Mouse (Mus musculus): ENCODE measurements around the gene Hoxa3. TPM values are rescaled to one million over a fixed set of nuclear protein-coding genes. Genes with fewer than 3 reads are reported as not detected.

The Hoxa3 gene
- polyA plus RNA-seq, 1 experiment from 2014 or later, result 8.9 TPM

Other genes starting within 250 kb of the Hoxa3 start
- gene Skap2, start 200.8 kb downstream of the Hoxa3 start, polyA plus RNA-seq (2014; fragmentation: Illumina TruSeq; extraction: RNeasy Lipid Tissue Mini Kit (QIAGEN cat#74804); ENCODE audit: low read depth, low replicate concordance), result 39.8 TPM
- gene Hoxa1, start 55.0 kb downstream of the Hoxa3 start, polyA plus RNA-seq (2014; fragmentation: Illumina TruSeq; extraction: RNeasy Lipid Tissue Mini Kit (QIAGEN cat#74804); ENCODE audit: low read depth, low replicate concordance), result 1.3 TPM
- gene Hoxa2, start 48.5 kb downstream of the Hoxa3 start, polyA plus RNA-seq (2014; fragmentation: Illumina TruSeq; extraction: RNeasy Lipid Tissue Mini Kit (QIAGEN cat#74804); ENCODE audit: low read depth, low replicate concordance), result 2.7 TPM
- gene 5730596B20Rik, start 35.8 kb downstream of the Hoxa3 start, polyA plus RNA-seq (2014; fragmentation: Illumina TruSeq; extraction: RNeasy Lipid Tissue Mini Kit (QIAGEN cat#74804); ENCODE audit: low read depth, low replicate concordance), result 0.84 TPM
- gene Hoxa4, start 21.6 kb downstream of the Hoxa3 start, polyA plus RNA-seq (2014; fragmentation: Illumina TruSeq; extraction: RNeasy Lipid Tissue Mini Kit (QIAGEN cat#74804); ENCODE audit: low read depth, low replicate concordance), result 4.5 TPM
- gene Hoxa5, start 8.7 kb downstream of the Hoxa3 start, polyA plus RNA-seq (2014; fragmentation: Illumina TruSeq; extraction: RNeasy Lipid Tissue Mini Kit (QIAGEN cat#74804); ENCODE audit: low read depth, low replicate concordance), result 11.7 TPM
- 5.7 TPM for gene Hoxa6, start 4.6 kb downstream of the Hoxa3 start, polyA plus RNA-seq (2014; fragmentation: Illumina TruSeq; extraction: RNeasy Lipid Tissue Mini Kit (QIAGEN cat#74804); ENCODE audit: low read depth, low replicate concordance)
- 1.7 TPM for gene Gm28308, start within 50 bp of the Hoxa3 start, polyA plus RNA-seq (2014; fragmentation: Illumina TruSeq; extraction: RNeasy Lipid Tissue Mini Kit (QIAGEN cat#74804); ENCODE audit: low read depth, low replicate concordance)
- 20.0 TPM for gene Hoxa7, start 8.5 kb upstream of the Hoxa3 start, polyA plus RNA-seq (2014; fragmentation: Illumina TruSeq; extraction: RNeasy Lipid Tissue Mini Kit (QIAGEN cat#74804); ENCODE audit: low read depth, low replicate concordance)
- gene Hoxa9, start 17.8 kb upstream of the Hoxa3 start, polyA plus RNA-seq (2014; fragmentation: Illumina TruSeq; extraction: RNeasy Lipid Tissue Mini Kit (QIAGEN cat#74804); ENCODE audit: low read depth, low replicate concordance), result 7.2 TPM
- 2.5 TPM for gene Hoxa10, start 27.5 kb upstream of the Hoxa3 start, polyA plus RNA-seq (2014; fragmentation: Illumina TruSeq; extraction: RNeasy Lipid Tissue Mini Kit (QIAGEN cat#74804); ENCODE audit: low read depth, low replicate concordance)
- 0.42 TPM for gene Hoxa11, start 32.5 kb upstream of the Hoxa3 start, polyA plus RNA-seq (2014; fragmentation: Illumina TruSeq; extraction: RNeasy Lipid Tissue Mini Kit (QIAGEN cat#74804); ENCODE audit: low read depth, low replicate concordance)
- gene Hoxa13, start 47.5 kb upstream of the Hoxa3 start, polyA plus RNA-seq (2014; fragmentation: Illumina TruSeq; extraction: RNeasy Lipid Tissue Mini Kit (QIAGEN cat#74804); ENCODE audit: low read depth, low replicate concordance), result not detected
- gene Evx1, start 100.2 kb upstream of the Hoxa3 start, polyA plus RNA-seq (2014; fragmentation: Illumina TruSeq; extraction: RNeasy Lipid Tissue Mini Kit (QIAGEN cat#74804); ENCODE audit: low read depth, low replicate concordance), result 0.34 TPM